Mouse (Mus musculus): ENCODE results near the gene Hk1.

DNA sequence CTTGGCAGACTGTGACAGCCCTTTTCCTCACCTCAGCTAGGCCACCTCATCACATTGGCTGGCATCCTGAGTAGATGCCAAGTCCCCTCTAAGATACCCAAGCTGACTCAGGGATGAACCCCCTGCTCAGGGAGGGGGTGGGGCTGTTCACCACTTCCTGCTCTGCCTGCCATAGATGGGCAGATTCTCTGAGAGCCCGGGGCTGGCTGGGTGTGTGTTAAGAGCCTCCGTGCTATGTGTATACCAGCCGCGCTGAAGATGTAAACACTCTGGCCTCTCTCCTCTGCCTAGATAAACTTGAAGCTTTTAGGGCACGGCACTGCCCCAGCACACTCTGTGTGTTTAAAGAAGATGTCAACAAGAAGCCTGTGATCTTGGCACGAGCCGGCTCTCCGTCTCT is 131.9 kb downstream of the Hk1 start:
- TF ChIP-seq CTCF (IDR thresholded peaks at IDR 0.05; ENCODE audit: low read depth, low read length) (no peak), POLR2A (IDR thresholded peaks at IDR 0.05; ENCODE audit: extremely low read depth, insufficient read depth, low read length) (no peak)
